Mouse (Mus musculus) Patski (cell line): ENCODE measurements around the gene Prdm1. TPM values are rescaled to one million over a fixed set of nuclear protein-coding genes. Genes with fewer than 3 reads are reported as not detected.

Experiments
- ATAC-seq: fragments of 100-300 bp; one replicate; pipeline ENCODE4 v1.8.0; 2021
- CTCF ChIA-PET: fragments of 350-600 bp; sonication (Branson Sonifier 250); formaldehyde crosslinking; loops from one replicate; lab custom pipeline; 2022; ENCODE audit warnings: inconsistent platforms; lab: Charles Lee
- POLR2A ChIA-PET: fragments of 350-600 bp; sonication (Branson Sonifier 250); formaldehyde crosslinking; loops from one replicate; lab custom pipeline; 2022; ENCODE audit warnings: antibody characterized with exemption, inconsistent platforms; lab: Charles Lee
- DNase-seq: peaks from one replicate; pipeline ENCODE4 v3.0.0-alpha.2; 2011; ENCODE audit warnings: low read depth, low spot score
- H3K27me3 ChIP-seq: fragments of 371-371 bp; one replicate; pipeline ENCODE4 v1.5.1; 2021
- CTCF ChIP-seq: fragments of 100-300 bp; IDR thresholded peaks from one replicate; pipeline ENCODE4 v1.5.1; 2021
- in situ Hi-C: fragments of 300-500 bp; cut with MboI; formaldehyde crosslinking; loops from 3 replicates; pipeline ENCODE4 v1.11.1; 2018; ENCODE audit warnings: low pct_unique_long_range_greater_than_20kb, mixed read lengths
- polyA plus RNA-seq: library from polyadenylated mRNA; unstranded; gene quantifications from one replicate; pipeline ENCODE4 v1.2.3, GENCODE M21; 2021

The Prdm1 gene
- polyA plus RNA-seq, 1 experiment from 2014 or later = 0.30 TPM

DNA sequence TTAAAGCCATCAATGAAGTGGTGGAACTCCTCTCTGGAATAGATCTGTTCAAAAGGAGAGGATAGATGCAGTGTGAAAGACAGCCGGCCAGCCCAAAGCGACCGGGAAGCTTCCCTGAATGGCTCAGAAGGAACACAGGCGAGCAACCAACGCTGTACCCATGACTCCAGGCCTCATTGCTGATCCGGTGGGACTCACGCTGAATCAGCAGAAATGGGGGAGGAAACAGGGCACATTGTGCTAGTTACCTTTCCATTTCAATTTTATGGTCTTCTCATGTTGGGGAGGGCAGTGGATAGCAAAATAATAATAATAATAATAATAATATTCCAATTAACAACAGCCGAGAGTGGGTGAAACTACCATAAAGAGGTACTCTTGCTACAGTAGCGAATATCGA is 81.3 kb downstream of the Prdm1 start:
- CTCF ChIA-PET = interaction anchor here (1.8 kb wide), 1 partner anchor 8 kb away, joined by 8 read pairs; no protein-coding TSS in a partner anchor

DNA sequence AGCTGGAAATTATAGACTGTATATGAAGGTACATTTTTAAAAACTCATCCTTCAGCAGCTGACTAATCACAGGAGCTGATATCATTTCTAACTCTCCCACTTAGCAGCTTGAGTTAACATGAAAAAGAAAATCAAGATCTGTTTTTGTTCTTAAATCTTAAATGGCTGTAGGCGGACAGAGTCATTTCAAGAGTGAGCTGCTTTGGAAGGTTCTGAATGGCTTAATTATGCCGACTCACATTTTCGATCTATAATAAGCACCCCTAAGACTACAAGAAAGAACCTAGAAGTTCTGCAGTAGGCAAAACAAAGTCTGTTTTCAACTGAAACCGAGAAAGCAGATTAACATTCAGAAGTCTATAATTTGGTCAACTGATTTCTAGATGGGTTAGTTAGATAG is 83.9 kb downstream of the Prdm1 start:
- POLR2A ChIA-PET = interaction anchor here (0.5 kb wide), 1 partner anchor 601 kb away, joined by 6 read pairs; no protein-coding TSS in a partner anchor
- no peak for ATAC-seq

More for the DNA sequence above, 81.3 kb downstream of the Prdm1 start:
- TF ChIP-seq CTCF = no peak
- no peak for ATAC-seq
- no peaks in the 10 kb centered on the region for H3K27me3 ChIP-seq
- no peak for DNase-seq
- in situ Hi-C loops = no loop called here
- POLR2A ChIA-PET = no interaction called here

DNA sequence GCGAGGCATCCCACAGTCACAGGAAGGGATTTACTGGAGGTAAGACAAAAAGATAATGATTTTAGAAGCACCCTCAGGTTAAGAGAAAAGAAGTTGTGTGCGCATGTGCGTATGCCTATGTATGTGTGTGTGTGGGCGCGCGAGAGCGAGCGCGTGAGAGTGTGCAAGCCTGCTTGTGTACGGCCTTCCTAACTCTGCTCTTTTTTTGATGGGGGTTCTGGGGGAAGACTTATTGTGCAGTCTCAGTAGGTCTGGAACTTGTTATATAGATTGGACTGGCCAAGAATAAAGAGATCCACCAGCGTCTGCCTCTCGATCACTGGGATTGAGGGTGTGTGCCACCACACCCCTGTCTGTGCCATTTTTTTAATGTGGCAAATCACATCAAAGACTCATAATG is 84.6 kb downstream of the Prdm1 start:
- TF ChIP-seq CTCF = no peak
- ChIA-PET CTCF (interaction anchor here (1.2 kb wide), 1 partner anchor 14 kb away, joined by 4 read pairs; no protein-coding TSS in a partner anchor), POLR2A (interaction anchor here (0.5 kb wide), 1 partner anchor 601 kb away, joined by 6 read pairs; no protein-coding TSS in a partner anchor)
- in situ Hi-C loops = no loop called here
- no peaks in the 10 kb centered on the region for H3K27me3 ChIP-seq
- ATAC-seq (no peak), DNase-seq (no peak)

More for the DNA sequence above, 83.9 kb downstream of the Prdm1 start:
- DNase-seq = no peak
- H3K27me3 ChIP-seq = no peaks in the 10 kb centered on the region
- CTCF ChIA-PET = interaction anchor here (1.2 kb wide), 1 partner anchor 13 kb away, joined by 4 read pairs; no protein-coding TSS in a partner anchor
- in situ Hi-C loops = no loop called here
- no peak for TF ChIP-seq CTCF

DNA sequence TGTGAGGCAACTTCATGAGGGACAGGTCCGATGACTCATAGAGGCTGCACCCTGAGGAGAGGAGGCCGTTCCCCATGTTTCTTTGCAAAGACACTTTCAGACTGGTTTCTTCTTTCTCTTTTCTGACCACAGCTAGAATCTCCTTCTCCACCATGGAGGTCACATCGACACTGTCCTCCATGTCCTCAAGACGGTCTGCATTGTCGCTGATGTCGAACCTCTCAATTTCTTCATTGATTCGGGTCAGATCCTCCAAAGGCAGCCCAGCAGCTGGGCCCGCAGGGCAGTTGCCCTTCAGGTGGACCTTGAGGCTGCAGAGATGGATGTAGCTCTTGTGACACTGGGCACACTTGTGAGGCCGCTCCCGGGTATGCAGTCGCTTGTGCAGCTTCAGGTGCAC is 88.6 kb downstream of the Prdm1 start:
- POLR2A ChIA-PET = no interaction called here
- DNase-seq = no peak

DNA sequence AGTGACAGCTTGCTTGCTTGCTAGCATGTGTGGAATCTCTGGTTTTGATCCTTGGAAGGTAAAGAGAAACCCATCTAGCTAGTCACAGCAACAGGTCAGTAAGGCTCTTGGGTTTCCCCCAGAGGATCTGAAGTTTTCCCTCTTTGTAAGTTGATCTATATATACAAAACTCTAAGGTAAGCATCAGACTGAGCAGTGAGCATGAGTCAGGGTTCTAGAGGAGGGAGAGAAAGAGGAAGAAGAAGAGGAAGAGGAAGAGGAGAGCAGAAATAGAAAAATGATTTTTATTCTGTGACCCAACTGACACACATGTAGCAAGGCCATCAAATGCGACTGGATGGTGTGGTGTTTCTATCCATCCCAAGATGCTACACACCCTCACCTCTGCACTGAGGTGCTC is 90.7 kb downstream of the Prdm1 start:
- CTCF ChIA-PET = no interaction called here
- POLR2A ChIA-PET = no interaction called here
- in situ Hi-C loops = loop anchor here (5.0 kb wide), 1 partner anchor 100 kb away; no protein-coding TSS in a partner anchor
- DNase-seq (no peak), ATAC-seq (no peak)
- H3K27me3 ChIP-seq = no peaks in the 10 kb centered on the region
- TF ChIP-seq CTCF = no peak

More for the DNA sequence above, 88.6 kb downstream of the Prdm1 start:
- in situ Hi-C loops = loop anchor here (5.0 kb wide), 1 partner anchor 102 kb away; no protein-coding TSS in a partner anchor
- no peaks in the 10 kb centered on the region for H3K27me3 ChIP-seq
- no peak for ATAC-seq
- TF ChIP-seq CTCF = no peak
- CTCF ChIA-PET = no interaction called here

DNA sequence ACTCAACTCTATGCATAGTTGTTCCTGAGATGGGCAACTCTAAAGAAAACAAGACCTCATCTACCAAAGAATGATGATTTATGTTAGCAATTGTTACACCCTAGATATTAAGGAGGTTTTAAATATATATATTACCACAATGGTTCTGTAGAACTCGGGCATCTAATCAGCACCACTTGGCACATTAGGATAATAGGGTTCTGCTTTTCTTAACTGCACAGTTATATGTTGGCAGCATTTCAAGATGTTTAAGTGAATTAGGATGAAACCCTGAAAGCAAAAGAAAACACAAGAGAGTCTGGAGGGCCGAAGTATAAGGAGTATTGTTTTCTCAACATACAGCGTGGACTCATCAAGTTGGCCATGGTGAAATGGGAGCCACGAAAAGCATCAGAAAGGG is 92.3 kb downstream of the Prdm1 start:
- TF ChIP-seq CTCF = no peak
- ChIA-PET CTCF (no interaction called here), POLR2A (no interaction called here)
- DNase-seq (no peak), ATAC-seq (no peak)
- H3K27me3 ChIP-seq = no peaks in the 10 kb centered on the region
- in situ Hi-C loops = loop anchor here (5.0 kb wide), 1 partner anchor 99 kb away; no protein-coding TSS in a partner anchor

DNA sequence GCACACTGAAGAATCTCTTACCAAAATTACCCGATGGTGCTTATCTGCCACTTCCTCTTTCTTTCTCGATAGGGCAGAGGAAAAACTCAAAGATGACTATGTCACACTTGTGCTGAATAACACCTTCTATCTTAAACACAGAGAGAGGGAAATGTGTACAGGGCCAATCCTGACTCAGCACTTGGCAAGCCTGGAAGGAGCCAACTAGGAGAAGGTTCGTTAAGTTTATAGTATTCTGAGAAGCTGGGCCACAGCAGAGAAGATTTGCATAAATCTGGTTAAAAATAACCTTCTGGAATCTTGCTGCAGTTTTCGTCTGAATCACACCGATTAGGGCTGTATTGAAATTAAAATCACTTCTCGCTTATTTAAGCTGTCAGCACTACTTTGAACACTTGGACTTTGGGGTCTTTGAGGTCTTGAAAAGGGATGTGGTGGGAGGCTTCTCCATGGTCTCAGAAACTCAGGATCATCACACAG is 93.6 kb downstream of the Prdm1 start:
- DNase-seq = peak; percentile 80
- in situ Hi-C loops = loop anchor here (5.0 kb wide), 1 partner anchor 97 kb away; no protein-coding TSS in a partner anchor
- no peak for TF ChIP-seq CTCF
- POLR2A ChIA-PET = no interaction called here
- CTCF ChIA-PET = interaction anchor here (1.3 kb wide), 1 partner anchor 15 kb away, joined by 3 read pairs; no protein-coding TSS in a partner anchor
- peak; percentile 95 for ATAC-seq
- H3K27me3 ChIP-seq = no peaks in the 10 kb centered on the region

DNA sequence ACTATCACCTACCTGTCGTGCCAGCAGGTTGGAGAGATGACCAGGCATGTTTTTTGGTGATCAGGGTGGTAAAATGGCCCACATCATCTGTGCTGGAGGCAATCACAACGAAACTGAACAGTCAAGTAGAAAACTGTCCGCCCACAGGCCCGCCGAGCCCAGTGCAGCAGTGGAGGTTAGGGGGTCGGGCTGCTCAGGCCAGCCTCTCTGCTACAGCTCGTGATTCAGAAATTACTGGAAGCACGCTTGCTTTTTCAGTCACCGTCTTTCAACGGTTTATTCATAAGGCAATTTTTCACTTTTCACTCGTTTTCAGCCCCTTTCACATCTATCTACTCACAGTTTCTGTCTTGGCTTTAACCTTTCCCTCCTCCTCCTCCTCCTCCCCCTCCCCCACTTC is 96.1 kb downstream of the Prdm1 start:
- no peak for DNase-seq

DNA sequence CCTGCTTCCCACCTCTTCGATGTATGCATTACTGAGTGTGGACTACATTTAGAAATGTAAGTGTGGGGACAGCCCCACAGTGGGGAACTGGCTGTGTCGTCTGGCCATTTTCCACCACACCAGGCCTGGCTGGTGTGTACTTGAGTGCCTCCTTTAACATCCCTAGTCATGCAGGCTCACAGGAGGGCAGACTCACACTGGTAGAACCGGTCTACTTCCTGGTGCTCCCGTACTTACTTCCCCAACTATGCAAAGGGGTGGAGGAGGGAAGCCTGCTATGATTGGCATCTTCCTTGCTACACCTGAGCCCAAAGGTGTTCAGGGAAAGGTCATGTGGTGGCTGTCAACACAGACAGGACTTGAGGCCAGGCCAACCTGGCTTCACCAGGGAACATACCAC is 96.6 kb downstream of the Prdm1 start:
- ChIA-PET POLR2A (no interaction called here), CTCF (no interaction called here)
- DNase-seq (no peak), ATAC-seq (no peak)
- no peaks in the 10 kb centered on the region for H3K27me3 ChIP-seq
- in situ Hi-C loops = no loop called here
- TF ChIP-seq CTCF = no peak

More for the DNA sequence above, 96.1 kb downstream of the Prdm1 start:
- CTCF ChIA-PET = no interaction called here
- POLR2A ChIA-PET = no interaction called here
- TF ChIP-seq CTCF = no peak
- no peaks in the 10 kb centered on the region for H3K27me3 ChIP-seq
- in situ Hi-C loops = no loop called here
- no peak for ATAC-seq

DNA sequence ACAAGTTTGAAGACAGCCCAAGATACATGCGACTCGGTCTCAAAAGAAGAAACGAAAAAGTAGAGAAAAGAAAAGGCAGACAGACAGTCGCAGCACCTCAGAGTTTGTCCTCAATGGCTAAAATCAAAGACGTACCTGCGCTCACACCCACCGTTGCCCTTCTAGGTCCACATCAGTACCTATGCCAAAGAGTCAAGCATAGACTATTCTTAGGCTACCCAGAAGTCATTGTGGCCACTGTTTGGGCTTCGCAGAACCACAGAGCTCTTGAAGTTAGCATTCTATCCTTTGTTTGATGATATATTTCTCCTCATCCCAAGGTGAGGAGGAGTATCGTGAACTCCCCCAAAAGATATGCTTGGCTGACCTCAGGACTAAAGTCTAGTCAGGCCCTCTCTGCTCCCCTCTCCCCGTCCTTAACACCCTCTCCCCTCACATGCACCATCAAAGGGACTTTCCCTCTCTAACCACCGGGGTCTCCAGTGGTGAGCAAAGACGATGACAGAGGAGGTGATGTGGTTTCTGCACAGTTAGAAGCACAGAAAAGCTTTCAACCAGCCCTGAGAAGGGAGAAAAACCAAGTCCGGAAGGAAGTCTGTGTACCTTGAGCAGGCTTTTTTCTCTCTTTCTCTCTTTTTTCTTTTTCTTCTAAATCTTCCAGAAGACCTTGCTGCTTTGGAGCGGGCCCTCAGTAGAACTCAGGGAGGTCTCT is 99.0 kb downstream of the Prdm1 start:
- ChIA-PET POLR2A (no interaction called here), CTCF (no interaction called here)
- DNase-seq = no peak
- no peaks in the 10 kb centered on the region for H3K27me3 ChIP-seq
- TF ChIP-seq CTCF = no peak
- no peak for ATAC-seq
- in situ Hi-C loops = no loop called here

DNA sequence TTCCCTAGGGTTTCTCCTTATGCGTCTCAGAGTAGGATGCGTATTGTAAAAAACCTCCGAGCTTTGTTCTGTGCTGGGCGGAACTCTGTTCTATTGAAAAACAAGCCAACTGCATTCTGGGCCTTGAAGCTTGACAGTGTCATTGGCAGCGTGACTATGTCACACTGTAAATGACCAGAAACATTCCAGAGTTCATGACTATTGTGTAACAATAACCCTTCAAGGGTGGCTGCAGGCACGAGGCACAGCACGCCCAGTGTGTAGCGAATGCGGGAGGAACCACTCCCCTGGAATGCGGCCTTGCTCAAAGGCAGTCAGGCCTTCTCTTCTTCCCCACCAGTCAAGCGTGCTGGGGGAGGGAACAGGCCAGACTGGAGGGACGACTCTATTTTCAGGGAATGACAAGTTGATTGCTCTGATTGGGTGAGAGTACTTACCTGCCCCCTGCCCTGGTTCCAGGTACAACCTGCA is 100.4 kb downstream of the Prdm1 start:
- ChIA-PET POLR2A (interaction anchor here (1.7 kb wide), 1 partner anchor 22 kb away, joined by 3 read pairs; no protein-coding TSS in a partner anchor), CTCF (interaction anchor here (1.1 kb wide), 1 partner anchor 27 kb away, joined by 3 read pairs; no protein-coding TSS in a partner anchor)
- DNase-seq = peak; percentile 73
- no peak for TF ChIP-seq CTCF
- in situ Hi-C loops = no loop called here
- H3K27me3 ChIP-seq = no peaks in the 10 kb centered on the region
- peak; percentile 97 for ATAC-seq
